Mouse (Mus musculus): ENCODE results near the gene Tdrd12. TPM values are rescaled to one million over a fixed set of nuclear protein-coding genes. Genes with fewer than 3 reads are reported as not detected.
A peak's percentile ranks its signal among the peaks of the same experiment; 100 is the strongest.

Gene Tdrd12
- polyA plus RNA-seq, 1 experiment from 2014 or later: 1.5 TPM

DNA sequence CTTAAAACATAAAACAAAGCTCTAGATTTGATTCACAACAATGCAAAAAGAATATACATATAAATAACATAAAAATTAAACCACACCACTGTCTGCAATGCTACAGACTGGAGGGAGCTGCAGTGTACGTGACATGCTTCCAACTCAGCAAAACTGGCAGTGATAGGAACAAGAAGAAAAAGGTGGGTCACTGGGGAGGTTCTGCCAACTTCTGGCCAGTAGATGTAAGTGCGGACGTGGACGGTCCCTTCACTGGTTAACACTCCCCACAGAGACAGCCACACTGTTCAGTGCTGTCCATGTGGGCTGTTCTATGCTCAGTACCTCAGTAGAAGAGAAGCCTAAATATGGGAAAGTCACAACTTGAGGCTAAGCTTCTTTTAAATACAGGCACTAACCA is 66.8 kb downstream of the Tdrd12 start:
- H3K27ac ChIP-seq (ENCODE audit: low read length): no peak overlapping the region
- no peaks in the 10 kb centered on the region for H3K36me3 ChIP-seq (ENCODE audit: control insufficient read depth, insufficient read depth)
- no peaks in the 10 kb centered on the region for H3K9me3 ChIP-seq (replicated peaks; ENCODE audit: control insufficient read depth, low read length)
- H3K9ac ChIP-seq (ENCODE audit: low read length): no peak overlapping the region
- no peaks in the 10 kb centered on the region for H3K4me1 ChIP-seq (ENCODE audit: control insufficient read depth, insufficient read depth, low read length)
- peak; percentile 70 for ATAC-seq (replicated peaks; ENCODE audit: extremely low read depth, insufficient read depth, low FRiP score)
- H3K4me3 ChIP-seq (ENCODE audit: low read length): no peak overlapping the region
- 38% methylated on average over 4 of the region's 4 CpGs for WGBS
- no peaks in the 10 kb centered on the region for H3K27me3 ChIP-seq (ENCODE audit: control insufficient read depth, insufficient read depth, low read length)
- no peak overlapping the region for H3K4me2 ChIP-seq (ENCODE audit: low read depth, low read length)

DNA sequence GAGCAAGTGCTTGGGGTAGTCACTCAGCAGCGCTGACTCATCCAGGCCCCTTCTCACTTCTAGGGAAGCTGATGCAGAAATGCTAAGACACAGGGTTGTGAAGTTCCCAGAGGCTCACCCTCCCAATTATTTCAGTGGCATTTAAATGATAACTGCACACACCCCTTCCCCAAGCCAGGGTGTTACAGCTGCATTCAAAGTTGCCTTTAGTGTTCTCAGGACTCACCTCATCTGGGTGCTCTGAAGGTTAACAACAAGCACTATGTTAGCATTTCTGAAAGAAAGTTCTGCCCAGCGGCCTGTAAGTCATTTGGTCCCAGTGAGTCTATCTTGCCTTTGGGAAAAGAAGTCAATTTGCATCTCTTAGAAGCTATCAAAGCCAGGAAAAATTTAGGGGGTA is 69.7 kb downstream of the Tdrd12 start:
- H3K4me2 ChIP-seq (ENCODE audit: low read depth, low read length): no peak overlapping the region
- 69% methylated on average over 2 of the region's 2 CpGs for WGBS
- ATAC-seq (replicated peaks; ENCODE audit: extremely low read depth, insufficient read depth, low FRiP score): no peak
- H3K9ac ChIP-seq (ENCODE audit: low read length): no peak overlapping the region
- no peaks in the 10 kb centered on the region for H3K9me3 ChIP-seq (replicated peaks; ENCODE audit: control insufficient read depth, low read length)
- no peaks in the 10 kb centered on the region for H3K36me3 ChIP-seq (ENCODE audit: control insufficient read depth, insufficient read depth)
- H3K4me1 ChIP-seq (ENCODE audit: control insufficient read depth, insufficient read depth, low read length): peaks cover 5% of the 10 kb centered on the region; the same call in 1 of the 2 replicates
- no peaks in the 10 kb centered on the region for H3K27me3 ChIP-seq (ENCODE audit: control insufficient read depth, insufficient read depth, low read length)
- H3K27ac ChIP-seq (ENCODE audit: low read length): no peak overlapping the region
- no peak overlapping the region for H3K4me3 ChIP-seq (ENCODE audit: low read length)

DNA sequence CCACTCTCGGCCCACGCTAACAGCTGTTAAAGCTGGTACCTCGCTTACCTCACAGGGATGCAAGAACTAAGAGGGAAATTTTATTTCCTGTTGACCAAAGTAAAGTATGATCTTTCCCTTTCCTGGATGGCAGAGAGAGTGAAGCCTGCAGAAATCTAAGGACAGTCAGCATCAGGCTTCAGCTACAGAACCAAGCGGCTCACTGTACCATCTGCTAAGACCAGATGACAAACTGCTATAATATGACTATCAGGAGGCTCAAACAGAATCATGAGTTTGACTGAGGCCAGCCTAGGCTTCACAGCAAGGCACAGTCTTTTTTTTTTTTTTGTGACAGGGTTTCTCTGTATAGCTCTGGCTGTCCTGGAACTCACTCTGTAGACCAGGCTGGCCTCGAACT is 72.5 kb downstream of the Tdrd12 start:
- Histone ChIP-seq H3K4me3 (ENCODE audit: low read length) (no peak overlapping the region), H3K27ac (ENCODE audit: low read length) (no peak overlapping the region), H3K27me3 (ENCODE audit: control insufficient read depth, insufficient read depth, low read length) (no peaks in the 10 kb centered on the region), H3K4me2 (ENCODE audit: low read depth, low read length) (no peak overlapping the region), H3K4me1 (ENCODE audit: control insufficient read depth, insufficient read depth, low read length) (peaks cover 5% of the 10 kb centered on the region; the same call in 1 of the 2 replicates), H3K9ac (ENCODE audit: low read length) (no peak overlapping the region), H3K9me3 (replicated peaks; ENCODE audit: control insufficient read depth, low read length) (no peaks in the 10 kb centered on the region), H3K36me3 (ENCODE audit: control insufficient read depth, insufficient read depth) (no peaks in the 10 kb centered on the region)
- no peak for ATAC-seq (replicated peaks; ENCODE audit: extremely low read depth, insufficient read depth, low FRiP score)
- 63% methylated on average over 4 of the region's 5 CpGs for WGBS

DNA sequence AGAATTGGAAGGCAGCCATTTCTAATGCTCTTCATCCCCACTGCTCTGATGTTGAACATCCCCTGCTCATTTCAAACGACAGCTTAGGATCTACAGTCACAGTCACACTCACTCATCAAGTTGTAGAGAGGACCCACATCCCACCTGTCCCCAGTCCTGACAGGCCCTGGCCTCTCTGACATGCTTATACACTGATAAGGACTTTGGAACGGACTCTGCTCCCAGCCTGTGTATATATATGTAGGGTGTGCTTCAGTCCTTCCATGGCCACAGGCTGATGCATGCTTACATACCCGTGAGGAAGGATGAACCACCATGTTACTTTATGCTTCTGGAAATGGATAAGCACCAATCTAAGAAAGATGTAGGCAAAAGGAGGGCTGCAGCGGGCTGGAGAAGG is 76.6 kb downstream of the Tdrd12 start:
- no peak overlapping the region for H3K4me2 ChIP-seq (ENCODE audit: low read depth, low read length)
- H3K4me1 ChIP-seq (ENCODE audit: control insufficient read depth, insufficient read depth, low read length): peaks cover 5% of the 10 kb centered on the region; the same call in 1 of the 2 replicates
- H3K36me3 ChIP-seq (ENCODE audit: control insufficient read depth, insufficient read depth): no peaks in the 10 kb centered on the region
- H3K27ac ChIP-seq (ENCODE audit: low read length): no peak overlapping the region
- no peaks in the 10 kb centered on the region for H3K9me3 ChIP-seq (replicated peaks; ENCODE audit: control insufficient read depth, low read length)
- WGBS: 60% methylated on average over 4 of the region's 4 CpGs
- ATAC-seq (replicated peaks; ENCODE audit: extremely low read depth, insufficient read depth, low FRiP score): no peak
- no peak overlapping the region for H3K9ac ChIP-seq (ENCODE audit: low read length)
- no peaks in the 10 kb centered on the region for H3K27me3 ChIP-seq (ENCODE audit: control insufficient read depth, insufficient read depth, low read length)
- H3K4me3 ChIP-seq (ENCODE audit: low read length): no peak overlapping the region

DNA sequence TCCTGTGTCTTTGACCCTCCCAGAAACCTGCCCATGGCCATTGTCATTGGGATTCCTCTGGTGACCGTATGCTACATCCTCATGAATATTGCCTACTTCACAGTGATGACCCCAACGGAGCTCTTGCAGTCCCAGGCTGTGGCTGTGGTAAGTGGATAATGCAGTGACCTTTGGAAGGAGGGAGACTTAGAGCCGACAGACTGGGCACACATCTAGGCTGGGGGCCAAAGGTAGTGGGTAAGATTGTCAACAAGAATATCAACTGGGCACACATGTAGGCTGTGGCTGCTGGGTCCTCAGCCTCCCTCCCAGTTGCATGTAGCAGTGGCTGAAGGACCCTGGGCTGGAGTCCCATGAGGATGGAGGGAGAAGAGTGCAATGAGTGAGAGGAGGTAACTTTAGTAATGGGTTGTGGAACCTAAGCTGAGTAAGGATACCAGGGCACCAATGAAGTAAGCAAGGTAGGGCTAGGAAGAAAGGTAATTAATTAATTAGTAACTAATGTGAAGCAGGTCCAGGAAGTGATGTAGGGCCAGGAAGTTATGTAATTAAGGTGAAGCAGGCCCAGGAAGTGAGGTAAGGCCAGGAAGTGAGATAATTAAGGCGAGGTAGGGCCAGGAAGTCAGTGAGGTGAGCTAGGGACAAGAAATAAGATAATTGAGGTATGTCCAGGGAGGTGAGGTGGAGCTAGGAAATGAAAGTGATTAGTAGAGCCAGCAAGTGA is 81.3 kb downstream of the Tdrd12 start:
- H3K27me3 ChIP-seq (ENCODE audit: control insufficient read depth, insufficient read depth, low read length): no peaks in the 10 kb centered on the region; the same call in 1 of the 2 replicates
- no peaks in the 10 kb centered on the region for H3K36me3 ChIP-seq (ENCODE audit: control insufficient read depth, insufficient read depth)
- H3K4me3 ChIP-seq (ENCODE audit: low read length): no peak overlapping the region
- no peaks in the 10 kb centered on the region for H3K4me1 ChIP-seq (ENCODE audit: control insufficient read depth, insufficient read depth, low read length)
- no peak overlapping the region for H3K27ac ChIP-seq (ENCODE audit: low read length)
- no peak overlapping the region for H3K4me2 ChIP-seq (ENCODE audit: low read depth, low read length)
- no peak for ATAC-seq (replicated peaks; ENCODE audit: extremely low read depth, insufficient read depth, low FRiP score)
- H3K9ac ChIP-seq (ENCODE audit: low read length): no peak overlapping the region
- WGBS: 76% methylated on average over 4 of the region's 4 CpGs
- no peaks in the 10 kb centered on the region for H3K9me3 ChIP-seq (replicated peaks; ENCODE audit: control insufficient read depth, low read length)

DNA sequence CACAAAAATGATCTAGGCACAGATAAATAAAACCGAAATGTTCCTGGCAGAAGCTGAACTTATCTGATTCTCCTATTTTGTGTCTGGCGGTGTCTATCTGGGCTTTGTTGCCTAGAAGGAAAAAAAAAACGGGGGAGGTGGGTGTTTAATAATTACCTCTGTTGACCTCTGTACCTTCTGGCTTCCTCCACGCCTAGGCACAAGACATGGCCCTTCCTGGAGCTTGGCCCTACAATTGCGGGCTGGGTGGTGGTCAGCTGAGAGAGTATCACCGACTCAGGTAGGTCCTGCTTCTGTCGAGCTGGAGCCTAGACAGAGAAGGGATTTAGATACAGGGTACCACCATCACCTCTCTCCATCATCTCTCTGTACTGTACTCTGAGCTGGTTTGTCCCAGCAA is 88.7 kb downstream of the Tdrd12 start:
- H3K36me3 ChIP-seq (ENCODE audit: control insufficient read depth, insufficient read depth): no peaks in the 10 kb centered on the region
- WGBS: 63% methylated on average over 7 of the region's 7 CpGs
- H3K27me3 ChIP-seq (ENCODE audit: control insufficient read depth, insufficient read depth, low read length): no peaks in the 10 kb centered on the region; the same call in 1 of the 2 replicates
- H3K4me1 ChIP-seq (ENCODE audit: control insufficient read depth, insufficient read depth, low read length): 0 out of 2 replicates have a peak, but pooled peaks cover 2% of the 10 kb centered on the region
- no peak overlapping the region for H3K4me3 ChIP-seq (ENCODE audit: low read length)
- no peak overlapping the region for H3K9ac ChIP-seq (ENCODE audit: low read length)
- ATAC-seq (replicated peaks; ENCODE audit: extremely low read depth, insufficient read depth, low FRiP score): no peak
- no peak overlapping the region for H3K4me2 ChIP-seq (ENCODE audit: low read depth, low read length)
- no peak overlapping the region for H3K27ac ChIP-seq (ENCODE audit: low read length)
- no peaks in the 10 kb centered on the region; the same call in 1 of the 2 replicates for H3K9me3 ChIP-seq (replicated peaks; ENCODE audit: control insufficient read depth, low read length)

DNA sequence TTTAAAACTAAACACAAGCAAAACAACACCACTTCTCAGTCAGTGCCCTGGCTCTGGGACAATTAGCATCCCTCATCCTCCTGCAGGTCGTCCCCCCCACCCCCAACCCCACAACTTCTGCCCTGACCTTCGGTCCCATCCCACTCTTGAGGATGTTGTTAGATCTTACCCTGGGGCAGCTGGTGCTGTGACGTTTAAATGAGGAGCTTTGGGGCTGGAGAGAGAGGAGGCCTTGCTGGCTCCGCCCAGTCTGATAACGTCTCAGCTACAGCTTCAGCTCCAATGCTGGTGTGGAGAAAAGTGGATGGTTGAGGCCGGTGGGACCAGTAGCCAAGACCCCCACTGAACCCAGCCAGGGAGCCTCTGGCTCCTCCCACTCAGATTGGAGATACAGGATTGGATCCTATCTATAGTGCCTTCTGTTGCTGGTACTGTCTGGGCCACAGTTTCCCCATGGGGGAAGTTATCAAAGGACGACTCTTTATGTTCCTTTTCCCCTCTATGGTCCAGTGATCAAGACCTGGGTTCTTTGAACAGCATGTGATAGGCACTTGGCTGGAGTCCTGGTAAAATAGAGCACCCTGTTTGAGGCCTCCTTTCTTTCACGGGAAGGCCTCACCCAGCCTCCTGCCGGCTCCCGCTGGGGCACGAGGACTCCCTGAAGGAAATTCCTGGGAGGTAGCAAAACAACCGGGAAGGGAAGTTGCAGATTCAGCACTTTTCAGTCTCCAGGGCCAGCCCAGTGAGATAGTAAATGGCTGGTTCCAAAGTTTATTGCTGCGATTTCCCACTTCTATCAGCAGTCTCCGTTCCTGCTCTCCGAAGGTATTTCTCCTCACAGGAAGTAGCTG is 89.3 kb downstream of the Tdrd12 start, which contains the start of gene Slc7a9:
Gene Slc7a9 (plus strand): TSS at position 801 of the 851 bp plus-strand sequence.
- Histone ChIP-seq H3K27ac (ENCODE audit: low read length) (no peak within 1 kb of the TSS), H3K9me3 (replicated peaks; ENCODE audit: control insufficient read depth, low read length) (no peaks in the 10 kb centered on the region; the same call in 1 of the 2 replicates), H3K4me2 (ENCODE audit: low read depth, low read length) (no peak within 1 kb of the TSS), H3K4me3 (ENCODE audit: low read length) (no peak within 1 kb of the TSS), H3K27me3 (ENCODE audit: control insufficient read depth, insufficient read depth, low read length) (no peaks in the 10 kb centered on the region; the same call in 1 of the 2 replicates), H3K4me1 (ENCODE audit: control insufficient read depth, insufficient read depth, low read length) (0 out of 2 replicates have a peak, but pooled peaks cover 2% of the 10 kb centered on the region), H3K9ac (ENCODE audit: low read length) (no peak within 1 kb of the TSS), H3K36me3 (ENCODE audit: control insufficient read depth, insufficient read depth) (no peaks in the 10 kb centered on the region)
- WGBS: 25% methylated on average over 15 of the region's 15 CpGs
- ATAC-seq (replicated peaks; ENCODE audit: extremely low read depth, insufficient read depth, low FRiP score): peak; percentile 40

DNA sequence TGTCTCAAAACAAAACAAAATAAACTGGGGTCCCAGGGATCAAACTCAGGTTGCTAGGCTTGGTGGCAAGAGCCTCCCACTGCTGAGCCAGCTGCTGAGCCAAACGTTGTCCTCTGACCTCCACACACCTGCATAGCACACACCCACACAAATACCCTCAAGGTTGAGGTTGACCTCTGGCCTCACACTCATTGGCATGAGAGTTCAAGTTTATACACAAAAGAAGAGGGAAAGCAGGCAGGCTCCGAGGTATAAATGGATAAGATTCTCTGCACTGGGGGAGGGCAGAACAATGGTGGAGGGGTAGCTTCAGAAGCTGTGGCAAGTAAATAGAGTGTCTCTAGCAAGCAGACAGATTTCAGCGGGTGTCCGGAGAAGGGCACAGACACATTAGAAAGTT is 90.0 kb downstream of the Tdrd12 start:
- H3K36me3 ChIP-seq (ENCODE audit: control insufficient read depth, insufficient read depth): no peaks in the 10 kb centered on the region
- no peak overlapping the region for H3K27ac ChIP-seq (ENCODE audit: low read length)
- H3K4me2 ChIP-seq (ENCODE audit: low read depth, low read length): no peak overlapping the region
- 54% methylated on average over 4 of the region's 4 CpGs for WGBS
- H3K4me3 ChIP-seq (ENCODE audit: low read length): no peak overlapping the region
- H3K9ac ChIP-seq (ENCODE audit: low read length): no peak overlapping the region
- 0 out of 2 replicates have a peak, but pooled peaks cover 2% of the 10 kb centered on the region for H3K4me1 ChIP-seq (ENCODE audit: control insufficient read depth, insufficient read depth, low read length)
- no peaks in the 10 kb centered on the region; the same call in 1 of the 2 replicates for H3K9me3 ChIP-seq (replicated peaks; ENCODE audit: control insufficient read depth, low read length)
- H3K27me3 ChIP-seq (ENCODE audit: control insufficient read depth, insufficient read depth, low read length): no peaks in the 10 kb centered on the region; the same call in 1 of the 2 replicates
- no peak for ATAC-seq (replicated peaks; ENCODE audit: extremely low read depth, insufficient read depth, low FRiP score)

DNA sequence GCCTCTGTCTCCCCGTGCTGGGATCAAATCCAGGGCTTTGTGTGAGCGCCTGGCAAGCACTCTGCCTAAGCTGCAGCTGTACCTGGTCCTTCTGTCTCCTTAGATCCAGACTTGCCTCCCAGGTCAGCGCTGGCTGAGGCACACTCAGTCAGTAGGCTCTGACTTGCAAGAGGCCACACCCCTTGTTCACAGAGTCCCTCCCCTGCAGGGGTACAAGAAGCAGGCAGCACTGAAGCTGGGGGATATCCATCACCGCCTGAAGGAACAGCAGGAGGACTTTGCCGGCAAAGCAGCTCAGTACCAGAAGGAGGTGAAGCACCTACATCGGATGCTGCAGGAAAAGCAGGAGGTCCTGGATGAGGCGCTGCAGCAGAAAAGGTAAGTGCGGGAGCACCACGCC is 102.3 kb downstream of the Tdrd12 start:
- Histone ChIP-seq H3K4me2 (ENCODE audit: low read depth, low read length) (no peak overlapping the region), H3K27ac (ENCODE audit: low read length) (no peak overlapping the region), H3K4me1 (ENCODE audit: control insufficient read depth, insufficient read depth, low read length) (no peaks in the 10 kb centered on the region), H3K27me3 (ENCODE audit: control insufficient read depth, insufficient read depth, low read length) (no peaks in the 10 kb centered on the region), H3K9me3 (replicated peaks; ENCODE audit: control insufficient read depth, low read length) (no peaks in the 10 kb centered on the region), H3K36me3 (ENCODE audit: control insufficient read depth, insufficient read depth) (peaks cover 53% of the 10 kb centered on the region), H3K9ac (ENCODE audit: low read length) (no peak overlapping the region), H3K4me3 (ENCODE audit: low read length) (no peak overlapping the region)
- 84% methylated on average over 9 of the region's 9 CpGs for WGBS
- no peak for ATAC-seq (replicated peaks; ENCODE audit: extremely low read depth, insufficient read depth, low FRiP score)

Data from heart, embryonic 16.5 days (tissue).